In the genomic region with DNA sequence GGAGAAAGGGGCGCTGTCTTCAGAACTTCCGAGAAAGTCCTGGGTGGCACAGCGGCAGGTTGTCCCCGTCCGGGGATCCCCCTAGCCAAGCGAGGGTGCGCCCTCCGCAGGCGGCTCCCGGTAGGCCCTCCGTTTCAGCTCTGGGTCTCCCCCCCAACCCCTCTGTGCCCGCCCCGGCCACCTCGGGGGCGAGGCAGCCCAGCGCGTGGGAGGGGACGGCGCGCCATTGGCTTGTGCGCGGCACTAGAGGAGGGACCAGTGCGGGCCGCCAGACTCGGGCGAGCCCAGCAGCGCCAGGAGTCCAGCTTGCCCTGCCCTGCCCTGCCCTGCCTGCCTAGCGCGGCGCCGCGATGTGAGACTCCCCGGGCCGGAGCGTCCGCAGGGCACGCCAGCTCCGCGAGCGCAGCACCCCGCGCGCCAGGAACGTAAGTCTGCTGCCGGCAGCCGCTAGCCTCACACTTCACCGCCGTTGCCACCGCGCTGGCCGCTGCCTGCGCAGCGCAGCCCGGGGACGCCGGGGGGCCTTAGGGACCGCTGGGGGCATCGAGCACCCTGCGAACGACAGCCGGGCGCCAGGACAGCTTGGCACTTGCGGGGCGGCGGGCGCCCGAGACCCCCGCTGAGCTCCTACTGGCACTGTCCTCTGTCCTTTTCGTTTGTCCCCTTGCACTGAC, we compare ENCODE assay signal across 8 mouse cellular contexts. TPM values are rescaled to one million over a fixed set of nuclear protein-coding genes. Genes with fewer than 3 reads are reported as not detected.
DNase-seq lines count a peak whose midpoint lies in the region; ATAC-seq and TF ChIP-seq lines count a peak whose summit lies in the region.

A gene (plus strand): TSS at position 226 of the 674 bp plus-strand sequence.

- under 1% methylated on average over 69 of the region's 69 CpGs for WGBS in lung, embryonic 15.5 days

- H3K4me3 ChIP-seq in layer of hippocampus, adult 2 months, result peak within 1 kb of the TSS; percentile 86
- H3K4me3 ChIP-seq in lung, embryonic 15.5 days, result peak within 1 kb of the TSS; percentile 65

- ATAC-seq in frontal cortex, adult (ENCODE audit: low TSS enrichment), result peak; percentile 69
- ATAC-seq in lung, embryonic 15.5 days (ENCODE audit: borderline replicate concordance, extremely low read depth, low FRiP score, low TSS enrichment), result peak; percentile 88
- peak; percentile 62 for ATAC-seq in neutrophil, adult 5-6 weeks (ENCODE audit: extremely low read depth, insufficient number of reproducible peaks, low FRiP score, poor library complexity, severe bottlenecking)

- H3K4me2 ChIP-seq in lung, embryonic 15.5 days, result peak within 1 kb of the TSS; percentile 96

- peak within 1 kb of the TSS; percentile 64 for H3K9ac ChIP-seq in lung, embryonic 15.5 days

- peak within 1 kb of the TSS; percentile 88 for H3K27ac ChIP-seq in layer of hippocampus, adult 2 months
- peak within 1 kb of the TSS; percentile 52 for H3K27ac ChIP-seq in lung, embryonic 15.5 days

- peaks cover 29% of the 10 kb centered on the region for H3K4me1 ChIP-seq in lung, embryonic 15.5 days

- H3K27me3 ChIP-seq in lung, embryonic 15.5 days, result peaks cover 12% of the 10 kb centered on the region

- H3K9me3 ChIP-seq in lung, embryonic 15.5 days, result no peaks in the 10 kb centered on the region

- peak; percentile 86 for TF ChIP-seq CTCF in layer of hippocampus, adult 2 months (conservative IDR thresholded peaks at IDR 0.05)

- peak; percentile 61 for DNase-seq in ES-CJ7 (ENCODE audit: low read depth, low spot score)
- peak; percentile 83 for DNase-seq in cerebellum, adult 8-10 months
- peak; percentile 89 for DNase-seq in heart, postnatal 4 days
- peak; percentile 59 to 65 for DNase-seq in layer of hippocampus, adult 2 months (ENCODE audit: low spot score in 2 of 2)
- peak; percentile 95 to 96 for DNase-seq in thymus, adult 18-20 months

- H3K36me3 ChIP-seq in lung, embryonic 15.5 days, result no peaks in the 10 kb centered on the region

RNA-seq across cellular contexts. Expression of the gene that starts here (rescaled TPM):
- total RNA-seq in heart, postnatal 4 days (2021), result 10 to 100 TPM; 79.0 to 82.5 TPM
- total RNA-seq in layer of hippocampus, adult 2 months (2021), result 10 to 100 TPM; 87.6 to 89.0 TPM
- polyA plus RNA-seq in lung, embryonic 15.5 days (2015; fragmentation: Nextera tagmentation; extraction: Ambion mirVana), result 24.9 and 29.7 TPM in 2 replicates
- total RNA-seq in neutrophil, adult 5-6 weeks (2017), result 117 and 132 TPM in 2 replicates

Comparison
In these comparisons a context has a peak if more than half of its experiments do, and no peak if none do; other contexts are left out.
1. Peak in every context shown above with its lines: DNase-seq, ATAC-seq, H3K4me3 ChIP-seq and H3K27ac ChIP-seq.